Mouse (Mus musculus): ENCODE measurements around the gene Zfp872. TPM values are rescaled to one million over a fixed set of nuclear protein-coding genes. Genes with fewer than 3 reads are reported as not detected.

The Zfp872 gene
- total RNA-seq, 4 experiments from 2014 or later = not detected

Other genes with a start within 250 kb of the Zfp872 start
- 1 to 10 TPM; 2.4 to 3.0 (median 2.7) TPM for gene Swsap1, start 232.3 kb upstream of the Zfp872 start, total RNA-seq (2022)
- under 1 TPM in 2 of 4 experiments, not detected in 2; 0.17 to 0.31 TPM for gene Epor, start 224.6 kb upstream of the Zfp872 start, total RNA-seq (2022)
- under 1 TPM; 0.27 to 0.88 (median 0.63) TPM for gene Rgl3, start 198.6 kb upstream of the Zfp872 start, total RNA-seq (2022)
- not detected for gene Ccdc151, start 185.5 kb upstream of the Zfp872 start, total RNA-seq (2022)
- gene Prkcsh, start 185.3 kb upstream of the Zfp872 start, total RNA-seq (2022) = 10 to 100 TPM; 25.3 to 27.8 (median 26.4) TPM
- gene Elavl3, start 136.1 kb upstream of the Zfp872 start, total RNA-seq (2022) = under 1 TPM in 1 of 4 experiments, not detected in 3; 0.08 TPM
- gene Gm49318, start 116.8 kb upstream of the Zfp872 start, total RNA-seq (2022) = not detected
- 1 to 10 TPM; 3.2 to 5.8 (median 4.1) TPM for gene Zfp653, start 116.7 kb upstream of the Zfp872 start, total RNA-seq (2022)
- gene Ecsit, start 102.7 kb upstream of the Zfp872 start, total RNA-seq (2022) = 100 to 1,000 TPM in 1 of 4 experiments, 10 to 100 TPM in 3; 79.8 to 101 (median 93.0) TPM
- gene Cnn1, start 88.9 kb upstream of the Zfp872 start, total RNA-seq (2022) = 1 to 10 TPM; 1.7 to 4.9 (median 2.1) TPM
- gene Elof1, start 70.9 kb upstream of the Zfp872 start, total RNA-seq (2022) = 10 to 100 TPM; 37.2 to 44.8 (median 43.2) TPM
- 1 to 10 TPM in 2 of 4 experiments, under 1 TPM in 2; 0.17 to 2.9 (median 1.4) TPM for gene Acp5, start 52.4 kb upstream of the Zfp872 start, total RNA-seq (2022)
- 10 to 100 TPM; 30.6 to 39.5 (median 34.8) TPM for gene Pigyl, start 31.2 kb upstream of the Zfp872 start, total RNA-seq (2022)
- 1 to 10 TPM; 4.7 to 7.5 (median 6.8) TPM for gene Zfp809, start 37.6 kb downstream of the Zfp872 start, total RNA-seq (2022)
- gene Zfp599, start 71.8 kb downstream of the Zfp872 start, total RNA-seq (2022) = not detected
- under 1 TPM; 0.29 to 0.56 (median 0.43) TPM for gene Zfp810, start 119.6 kb downstream of the Zfp872 start, total RNA-seq (2022)
- 1 to 10 TPM in 3 of 4 experiments, under 1 TPM in 1; 0.97 to 2.0 (median 1.7) TPM for gene Anln, start 201.1 kb downstream of the Zfp872 start, total RNA-seq (2022)
- under 1 TPM; 0.15 to 0.32 (median 0.19) TPM for gene 9530077C05Rik, start 223.4 kb downstream of the Zfp872 start, total RNA-seq (2022)

Measured in gastrocnemius, adult 8-10 months (tissue).